Mouse (Mus musculus) testis, postnatal 14 days (tissue): ENCODE data around the gene Gpx4.

ENCODE experiments used
- DNase-seq: peaks from one replicate; pipeline ENCODE4 v3.0.0; 2021; ENCODE audit warnings: low spot score

Gene Gpx4

DNA sequence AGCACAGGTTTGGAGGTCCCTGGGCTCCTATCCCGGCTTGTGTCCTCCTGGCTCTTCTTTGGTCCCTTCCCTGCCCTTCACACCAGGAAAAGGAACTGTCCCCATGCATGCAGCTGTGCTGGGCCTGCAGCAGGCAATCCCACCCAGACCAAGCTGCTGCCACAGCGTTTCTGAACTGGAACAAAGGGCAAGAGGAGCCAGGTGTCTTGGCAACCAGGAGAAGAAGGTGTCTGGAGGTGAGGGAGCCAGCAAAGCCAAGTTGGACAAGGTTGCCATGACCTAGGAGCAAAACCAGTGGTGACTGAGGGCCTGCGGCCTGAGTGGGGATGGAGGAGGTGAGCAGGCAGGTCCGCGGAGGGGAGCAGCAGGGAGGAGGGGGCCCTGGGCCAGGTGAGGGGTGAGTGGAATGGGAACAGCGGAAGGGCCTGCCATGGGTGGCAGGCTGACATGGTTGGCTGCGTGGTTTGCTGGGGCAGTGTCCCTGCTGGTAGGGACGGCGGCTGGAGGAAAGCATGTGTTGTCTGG lies at the start of gene Gpx4:
Gene Gpx4, plus strand, starts transcription at position 126 of the 525 bp plus-strand sequence.
- no peak for DNase-seq

- DNase-seq = no peak
Measured at GRCm38 (mm10) chr10:79997819-79998218, 49.1 kb upstream of the Gpx4 start.

GRCm38 (mm10) chr10:80001945-80002344 lies 45.0 kb upstream of the Gpx4 start:
- DNase-seq = no peak

- no peak for DNase-seq
Measured at GRCm38 (mm10) chr10:80002829-80003228, 44.1 kb upstream of the Gpx4 start.

- no peak for DNase-seq
Measured at GRCm38 (mm10) chr10:80003374-80004232, 43.4 kb upstream of the Gpx4 start.

- no peak for DNase-seq
Measured at GRCm38 (mm10) chr10:80004233-80004705, 42.7 kb upstream of the Gpx4 start.

DNA sequence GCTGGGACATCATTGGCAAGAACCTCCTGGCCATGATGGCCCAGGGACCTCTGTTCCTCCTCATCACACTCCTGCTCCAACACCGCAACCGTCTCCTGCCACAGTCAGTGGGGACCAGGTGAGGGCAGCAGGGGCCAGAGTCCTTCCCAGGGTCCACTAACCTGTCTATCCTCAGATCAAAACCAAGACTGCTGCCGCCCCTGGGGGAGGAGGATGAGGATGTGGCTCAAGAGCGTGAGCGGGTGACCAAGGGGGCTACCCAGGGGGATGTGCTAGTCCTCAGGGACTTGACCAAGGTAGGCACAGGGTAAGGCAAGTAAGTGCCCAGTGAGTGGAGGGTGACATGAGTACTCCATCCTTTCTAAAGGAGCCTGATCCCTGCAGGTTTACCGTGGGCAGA lies 35.2 kb upstream of the Gpx4 start:
- DNase-seq = no peak

- no peak for DNase-seq
Measured at GRCm38 (mm10) chr10:80013609-80014008, 33.4 kb upstream of the Gpx4 start.

- no peak for DNase-seq
Measured at GRCm38 (mm10) chr10:80014484-80015290, 32.3 kb upstream of the Gpx4 start.

DNA sequence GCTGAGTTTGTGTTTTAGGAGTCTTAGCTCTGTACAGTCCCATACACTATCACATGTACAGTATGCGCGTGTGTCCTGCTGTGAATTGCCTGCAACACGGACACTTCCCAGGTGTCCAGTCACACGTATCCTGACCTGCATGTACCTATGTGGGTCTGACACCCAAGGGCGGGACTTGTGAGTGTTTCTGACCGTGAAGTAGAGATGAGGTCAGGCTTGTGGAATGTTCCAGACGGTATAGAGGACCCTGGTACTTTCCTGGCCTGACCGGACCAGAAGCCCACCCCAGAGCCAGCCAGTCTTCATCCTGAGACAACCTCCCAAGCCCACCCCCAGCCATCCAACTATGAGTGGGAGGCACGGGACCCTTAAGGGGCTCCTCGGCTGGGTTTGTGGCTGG lies 31.4 kb upstream of the Gpx4 start:
- DNase-seq = no peak

- DNase-seq = no peak
Measured at GRCm38 (mm10) chr10:80016511-80016910, 30.5 kb upstream of the Gpx4 start, which contains the start of gene Arhgap45. Arhgap45 (plus strand) TSS chr10:80016653.

GRCm38 (mm10) chr10:80016931-80017330 lies 30.0 kb upstream of the Gpx4 start:
- no peak for DNase-seq

- no peak for DNase-seq
Measured at GRCm38 (mm10) chr10:80017361-80017760, 29.6 kb upstream of the Gpx4 start.

- no peak for DNase-seq
Measured at GRCm38 (mm10) chr10:80017771-80018170, 29.2 kb upstream of the Gpx4 start.

GRCm38 (mm10) chr10:80018739-80019297 lies 28.1 kb upstream of the Gpx4 start:
- DNase-seq = no peak

DNA sequence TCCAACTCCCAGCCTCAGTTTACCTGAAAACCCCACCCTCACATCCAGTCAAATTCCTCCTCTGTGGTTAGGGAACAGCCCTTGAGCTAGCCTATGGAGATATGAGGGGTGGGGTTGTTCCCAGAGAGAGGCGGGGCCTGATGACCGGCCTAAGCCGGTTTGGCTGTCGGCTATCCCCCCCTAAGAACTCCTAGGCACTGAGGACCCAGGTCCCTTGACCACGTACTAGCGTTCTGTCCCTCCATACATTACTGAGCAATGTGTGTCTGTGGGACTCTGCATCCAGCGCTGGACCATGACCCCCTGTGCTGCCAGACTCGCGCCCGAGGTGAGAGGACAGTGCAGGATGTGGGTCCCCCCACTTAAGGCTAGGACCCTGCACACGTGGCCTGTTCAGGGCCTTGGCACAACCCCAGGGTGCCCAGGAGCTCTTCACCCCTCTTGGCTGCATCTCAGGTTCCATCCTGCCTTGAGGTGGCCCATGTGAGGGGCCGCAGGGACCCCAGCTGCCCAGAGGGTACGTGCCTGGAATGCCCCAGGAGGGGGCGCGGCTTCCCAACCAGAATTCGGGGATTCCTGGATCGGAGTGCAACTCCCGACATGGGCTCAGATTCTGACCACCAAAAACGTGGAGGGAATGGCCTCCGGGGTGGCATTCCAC lies 27.4 kb upstream of the Gpx4 start:
- DNase-seq = no peak

DNA sequence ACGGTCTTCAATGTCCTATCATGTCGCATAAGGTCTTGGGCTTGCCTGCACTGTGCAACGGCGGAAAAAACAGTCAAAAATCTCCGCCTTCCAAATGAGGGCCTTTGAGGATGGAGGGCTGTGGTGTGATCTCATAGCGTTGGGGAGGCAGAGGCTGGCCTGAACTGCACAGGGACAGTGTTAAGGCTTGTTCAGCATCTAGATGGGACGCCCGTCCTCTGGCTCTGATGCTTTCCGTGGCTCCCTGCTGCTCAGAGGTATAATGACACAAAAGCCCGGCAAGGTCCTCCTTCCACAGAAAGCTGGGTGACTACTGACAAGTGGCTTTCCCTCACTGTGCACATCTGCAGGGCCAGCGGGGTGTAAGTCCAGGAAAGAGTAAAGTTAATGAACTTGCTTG lies 26.8 kb upstream of the Gpx4 start:
- no peak for DNase-seq

GRCm38 (mm10) chr10:80020603-80021319 lies 26.2 kb upstream of the Gpx4 start:
- no peak for DNase-seq

DNA sequence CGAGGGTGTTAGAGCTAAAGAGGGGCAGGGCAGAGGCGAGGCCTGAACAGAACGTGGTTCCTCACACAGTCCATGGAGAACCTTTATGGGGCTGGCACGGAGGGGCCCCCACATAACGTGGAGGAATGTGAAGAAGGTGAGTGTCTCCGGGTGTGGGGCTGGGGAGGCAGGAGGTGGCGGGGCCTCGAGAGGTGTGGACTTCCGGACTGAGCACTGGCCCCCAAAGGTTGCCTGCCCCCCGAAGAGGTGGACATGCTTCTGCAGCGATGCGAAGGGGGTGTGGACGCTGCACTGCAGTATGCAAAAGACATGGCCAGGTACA lies 25.7 kb upstream of the Gpx4 start:
- no peak for DNase-seq

- no peak for DNase-seq
Measured at GRCm38 (mm10) chr10:80022164-80022563, 24.8 kb upstream of the Gpx4 start.

DNA sequence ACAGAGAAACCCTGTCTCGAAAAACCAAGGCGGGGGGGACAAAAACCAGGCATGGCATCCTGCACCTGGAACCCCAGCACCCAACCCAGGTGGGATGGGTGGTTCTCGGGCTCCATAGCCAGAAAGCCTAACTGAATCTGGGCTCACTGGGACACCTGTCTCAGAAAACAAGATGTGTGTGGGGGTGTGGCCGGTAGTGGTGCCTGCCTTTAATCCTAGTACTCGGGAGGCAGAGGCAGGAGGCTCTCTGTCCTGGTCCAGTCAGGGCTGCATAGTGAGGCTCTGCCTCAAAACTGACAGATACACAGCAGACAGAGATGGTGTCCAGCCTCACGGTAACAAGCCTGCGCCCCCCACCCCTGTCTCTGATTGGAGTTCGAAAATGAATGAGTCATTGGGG lies 24.2 kb upstream of the Gpx4 start:
- no peak for DNase-seq
